Mouse (Mus musculus) E14TG2a.4 (cell line): Measurements from ENCODE around the gene Tbc1d19.

Experiments
- H3K27me3 ChIP-seq: 2 replicates; pipeline ENCODE4 v1.6.1; 2014; ENCODE audit warnings: low read length, control low read depth; ENCODE audit not compliant: insufficient read depth
- H3K36me3 ChIP-seq: 2 replicates; pipeline ENCODE4 v1.6.1; 2014; ENCODE audit warnings: low read length, control low read depth; ENCODE audit not compliant: insufficient read depth
- H3K4me1 ChIP-seq: replicated peaks from 2 replicates; pipeline ENCODE4 v1.6.1; 2014; ENCODE audit warnings: low read depth, low read length, control low read depth
- H3K4me3 ChIP-seq: replicated peaks from 2 replicates; pipeline ENCODE4 v1.5.1; 2014; ENCODE audit warnings: mild to moderate bottlenecking, low read length
- H3K9me3 ChIP-seq: 2 replicates; pipeline ENCODE4 v1.6.1; 2014; ENCODE audit warnings: low read length, control low read depth
- CTCF ChIP-seq: conservative IDR thresholded peaks from 2 replicates; pipeline ENCODE4 v1.5.1; 2014; ENCODE audit warnings: low read length
- NANOG ChIP-seq: IDR thresholded peaks from 2 replicates; pipeline ENCODE4 v1.6.1; 2014; ENCODE audit warnings: borderline replicate concordance, low read length, mixed read lengths
- POU5F1 ChIP-seq: IDR thresholded peaks from 2 replicates; pipeline ENCODE4 v1.6.1; 2014; ENCODE audit warnings: low read length, borderline replicate concordance

Tbc1d19 gene

GRCm38 (mm10) chr5:53809115-53809991, at the start of gene Tbc1d19:
Tbc1d19 (plus strand) TSS chr5:53809606.
- no peaks in the 10 kb centered on the region for H3K36me3 ChIP-seq
- peaks cover 17% of the 10 kb centered on the region for H3K4me1 ChIP-seq
- no peaks in the 10 kb centered on the region for H3K27me3 ChIP-seq
- TF ChIP-seq POU5F1 (no peak), CTCF (no peak), NANOG (no peak)
- H3K9me3 ChIP-seq, result no peaks in the 10 kb centered on the region
- H3K4me3 ChIP-seq, result peak within 1 kb of the TSS; percentile 90

GRCm38 (mm10) chr5:53759912-53760311, 49.5 kb upstream of the Tbc1d19 start:
- no peaks in the 10 kb centered on the region for H3K36me3 ChIP-seq
- peaks cover 4% of the 10 kb centered on the region; the same call in 1 of the 2 replicates for H3K27me3 ChIP-seq
- no peaks in the 10 kb centered on the region; the same call in 1 of the 2 replicates for H3K9me3 ChIP-seq
- no peak overlapping the region for H3K4me3 ChIP-seq
- H3K4me1 ChIP-seq, result no peaks in the 10 kb centered on the region
- TF ChIP-seq CTCF, result no peak
- no peak for TF ChIP-seq NANOG
- no peak for TF ChIP-seq POU5F1

- Histone ChIP-seq H3K4me3 (no peak overlapping the region), H3K4me1 (no peaks in the 10 kb centered on the region), H3K27me3 (peaks cover 4% of the 10 kb centered on the region; the same call in 1 of the 2 replicates), H3K36me3 (no peaks in the 10 kb centered on the region), H3K9me3 (no peaks in the 10 kb centered on the region; the same call in 1 of the 2 replicates)
- TF ChIP-seq NANOG, result no peak
- TF ChIP-seq CTCF, result no peak
- no peak for TF ChIP-seq POU5F1
Measured at GRCm38 (mm10) chr5:53760914-53761313, 48.5 kb upstream of the Tbc1d19 start.

- peaks cover 4% of the 10 kb centered on the region; the same call in 1 of the 2 replicates for H3K27me3 ChIP-seq
- no peak overlapping the region for H3K4me3 ChIP-seq
- no peaks in the 10 kb centered on the region for H3K36me3 ChIP-seq
- TF ChIP-seq CTCF (no peak), POU5F1 (no peak), NANOG (no peak)
- H3K9me3 ChIP-seq, result no peaks in the 10 kb centered on the region; the same call in 1 of the 2 replicates
- H3K4me1 ChIP-seq, result no peaks in the 10 kb centered on the region
Measured at GRCm38 (mm10) chr5:53761346-53761745, 48.1 kb upstream of the Tbc1d19 start.

- no peaks in the 10 kb centered on the region for H3K4me1 ChIP-seq
- no peak for TF ChIP-seq CTCF
- TF ChIP-seq POU5F1, result no peak
- H3K4me3 ChIP-seq, result no peak overlapping the region
- no peaks in the 10 kb centered on the region for H3K9me3 ChIP-seq
- H3K36me3 ChIP-seq, result no peaks in the 10 kb centered on the region
- H3K27me3 ChIP-seq, result no peaks in the 10 kb centered on the region; the same call in 1 of the 2 replicates
Measured at GRCm38 (mm10) chr5:53784818-53785520, 24.4 kb upstream of the Tbc1d19 start.

- H3K36me3 ChIP-seq, result no peaks in the 10 kb centered on the region
- no peaks in the 10 kb centered on the region; the same call in 1 of the 2 replicates for H3K9me3 ChIP-seq
- H3K4me1 ChIP-seq, result no peaks in the 10 kb centered on the region
- H3K27me3 ChIP-seq, result 0 out of 2 replicates have a peak, but pooled peaks cover 3% of the 10 kb centered on the region
- H3K4me3 ChIP-seq, result no peak overlapping the region
- TF ChIP-seq POU5F1, result no peak
- no peak for TF ChIP-seq CTCF
- TF ChIP-seq NANOG, result no peak
Measured at GRCm38 (mm10) chr5:53801379-53801778, 8.0 kb upstream of the Tbc1d19 start.

GRCm38 (mm10) chr5:53819711-53820110, 10.3 kb downstream of the Tbc1d19 start:
- 0 out of 2 replicates have a peak, but pooled peaks cover 4% of the 10 kb centered on the region for H3K4me1 ChIP-seq
- no peaks in the 10 kb centered on the region for H3K9me3 ChIP-seq
- H3K36me3 ChIP-seq, result no peaks in the 10 kb centered on the region
- H3K27me3 ChIP-seq, result no peaks in the 10 kb centered on the region
- no peak for TF ChIP-seq NANOG
- TF ChIP-seq POU5F1, result no peak
- no peak for TF ChIP-seq CTCF
- H3K4me3 ChIP-seq, result no peak overlapping the region

- TF ChIP-seq CTCF (no peak), NANOG (no peak), POU5F1 (no peak)
- H3K4me3 ChIP-seq, result no peak overlapping the region
- H3K9me3 ChIP-seq, result no peaks in the 10 kb centered on the region
- no peaks in the 10 kb centered on the region for H3K27me3 ChIP-seq
- no peaks in the 10 kb centered on the region for H3K36me3 ChIP-seq
- 0 out of 2 replicates have a peak, but pooled peaks cover 4% of the 10 kb centered on the region for H3K4me1 ChIP-seq
Measured at GRCm38 (mm10) chr5:53825886-53826285, 16.5 kb downstream of the Tbc1d19 start.
